Mouse (Mus musculus): ENCODE data around the gene Gp1bb.

Gp1bb gene

GRCm38 (mm10) chr16:18604267-18604701 is 17.9 kb downstream of the Gp1bb start:
- DNase-seq (ENCODE audit: low read depth, low spot score), result no peak

GRCm38 (mm10) chr16:18601447-18601846 is 20.8 kb downstream of the Gp1bb start:
- DNase-seq (ENCODE audit: low read depth, low spot score), result no peak

GRCm38 (mm10) chr16:18598006-18598405 is 24.2 kb downstream of the Gp1bb start:
- DNase-seq (ENCODE audit: low read depth, low spot score), result no peak

GRCm38 (mm10) chr16:18596255-18596654 is 25.9 kb downstream of the Gp1bb start:
- no peak for DNase-seq (ENCODE audit: low read depth, low spot score)

- DNase-seq (ENCODE audit: low read depth, low spot score), result no peak
Observed at GRCm38 (mm10) chr16:18593930-18594329, 28.3 kb downstream of the Gp1bb start.

- DNase-seq (ENCODE audit: low read depth, low spot score), result no peak
Observed at GRCm38 (mm10) chr16:18591047-18592018, 30.9 kb downstream of the Gp1bb start.

- DNase-seq (ENCODE audit: low read depth, low spot score), result peak; percentile 79
Observed at GRCm38 (mm10) chr16:18589804-18590790, 32.1 kb downstream of the Gp1bb start, which contains the start of gene Tbx1. Gene Tbx1, minus strand, starts transcription at chr16:18590671.

GRCm38 (mm10) chr16:18589080-18589621 is 33.1 kb downstream of the Gp1bb start:
- no peak for DNase-seq (ENCODE audit: low read depth, low spot score)

GRCm38 (mm10) chr16:18588738-18589055 is 33.5 kb downstream of the Gp1bb start:
- DNase-seq (ENCODE audit: low read depth, low spot score), result no peak

GRCm38 (mm10) chr16:18587847-18588737 is 34.1 kb downstream of the Gp1bb start:
- no peak for DNase-seq (ENCODE audit: low read depth, low spot score)

GRCm38 (mm10) chr16:18586906-18587546 is 35.2 kb downstream of the Gp1bb start:
- no peak for DNase-seq (ENCODE audit: low read depth, low spot score)

GRCm38 (mm10) chr16:18586076-18586905 is 35.9 kb downstream of the Gp1bb start:
- no peak for DNase-seq (ENCODE audit: low read depth, low spot score)

GRCm38 (mm10) chr16:18585676-18586075 is 36.5 kb downstream of the Gp1bb start:
- DNase-seq (ENCODE audit: low read depth, low spot score), result no peak

- no peak for DNase-seq (ENCODE audit: low read depth, low spot score)
Observed at GRCm38 (mm10) chr16:18584901-18585510, 37.2 kb downstream of the Gp1bb start.

GRCm38 (mm10) chr16:18583673-18584357 is 38.4 kb downstream of the Gp1bb start:
- DNase-seq (ENCODE audit: low read depth, low spot score), result no peak

- DNase-seq (ENCODE audit: low read depth, low spot score), result no peak
Observed at GRCm38 (mm10) chr16:18583169-18583568, 39.0 kb downstream of the Gp1bb start.

GRCm38 (mm10) chr16:18582426-18583148 is 39.6 kb downstream of the Gp1bb start:
- DNase-seq (ENCODE audit: low read depth, low spot score), result no peak

Measured in A20 (cell line).